Mouse (Mus musculus): ENCODE data around the gene Hnrnpk. TPM values are rescaled to one million over a fixed set of nuclear protein-coding genes. Genes with fewer than 3 reads are reported as not detected.
"Not testable (repeated sequence)": the region's sequence is repeated elsewhere in the genome, so short reads cannot be mapped to it uniquely, and the experiment has no call there.

Hnrnpk gene
- polyA plus RNA-seq, 1 experiment from 2014 or later, result 2,341 TPM

DNA sequence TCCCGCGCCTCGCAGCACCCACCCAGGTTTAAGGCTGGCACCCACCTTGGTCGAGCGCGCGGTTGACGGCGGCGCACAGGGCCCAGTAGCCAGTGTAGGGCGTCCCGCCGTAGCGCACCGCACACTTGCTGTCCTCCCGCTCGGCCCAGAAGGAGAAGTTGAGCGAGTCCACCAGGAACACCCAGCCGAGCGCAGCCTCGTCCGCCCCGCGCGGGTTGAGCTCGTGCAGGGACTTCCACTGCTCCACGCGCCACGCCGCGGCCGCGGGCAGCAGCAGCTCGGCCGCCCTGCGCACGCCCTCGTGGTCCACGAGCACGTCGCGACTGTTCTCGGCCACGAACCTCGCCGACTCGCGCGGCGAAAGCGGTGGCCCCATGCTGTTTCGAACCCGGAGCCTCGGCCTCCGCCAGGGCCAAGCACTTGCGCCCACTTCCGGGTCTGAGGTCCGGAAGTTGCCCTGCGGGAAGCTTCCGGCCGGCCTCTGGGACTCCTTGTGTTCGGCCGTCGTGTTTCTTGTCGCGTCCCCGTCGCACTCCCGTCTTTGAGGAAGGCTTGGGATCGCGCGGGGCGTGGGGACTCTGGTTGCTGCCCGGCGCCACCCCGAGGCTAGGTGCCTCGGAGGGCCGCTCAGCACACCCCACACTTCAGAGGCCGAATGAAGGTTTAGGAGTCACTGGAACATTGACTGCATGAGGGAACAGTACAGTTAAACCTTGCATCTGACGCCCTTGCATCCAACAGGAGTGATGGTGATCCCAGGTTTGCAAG is 18.2 kb downstream of the Hnrnpk start, which contains the start of gene 2210016F16Rik:
Gene 2210016F16Rik (minus strand): TSS at position 447 of the 768 bp plus-strand sequence.
- H3K4me2 ChIP-seq, result peak within 1 kb of the TSS; percentile 88
- H3K9ac ChIP-seq, result peak within 1 kb of the TSS; percentile 75
- peaks cover 11% of the 10 kb centered on the region for H3K4me1 ChIP-seq
- ATAC-seq (ENCODE audit: low FRiP score), result peak; percentile 73
- H3K27ac ChIP-seq, result 0 out of 2 replicates have a peak within 1 kb of the TSS, but pooled peaks have one; percentile 5
- H3K27me3 ChIP-seq, result no peaks in the 10 kb centered on the region
- 3% methylated on average over 80 of the region's 80 CpGs for WGBS
- peak within 1 kb of the TSS; percentile 85 for H3K4me3 ChIP-seq (replicated peaks)
- peaks cover 20% of the 10 kb centered on the region for H3K9me3 ChIP-seq
- peaks cover 35% of the 10 kb centered on the region for H3K36me3 ChIP-seq (replicated peaks)

DNA sequence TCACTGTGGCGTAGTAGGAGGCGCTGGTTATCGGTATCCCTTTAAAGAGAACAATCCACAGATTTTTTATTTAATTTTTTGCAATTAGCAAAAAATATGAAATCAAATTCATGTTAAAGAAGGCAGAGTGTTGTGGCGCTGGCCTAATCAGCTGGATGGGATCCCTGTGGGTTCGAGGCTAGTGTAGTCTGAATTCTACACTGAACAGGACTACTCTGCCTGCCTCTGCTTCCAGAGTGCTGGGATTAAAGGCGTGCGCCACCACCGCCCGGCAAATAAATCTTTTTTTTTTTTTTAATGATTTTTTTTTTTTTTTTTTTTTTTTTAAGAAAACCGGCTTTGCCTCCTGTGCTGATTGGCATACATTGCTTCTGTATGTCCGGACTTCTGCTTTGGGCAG is 18.8 kb downstream of the Hnrnpk start:
- peaks cover 31% of the 10 kb centered on the region for H3K36me3 ChIP-seq (replicated peaks)
- peak overlapping the region; percentile 85 for H3K4me3 ChIP-seq (replicated peaks)
- H3K4me1 ChIP-seq, result peaks cover 11% of the 10 kb centered on the region
- WGBS, result 49% methylated on average over 11 of the region's 11 CpGs
- H3K4me2 ChIP-seq, result peak overlapping the region; percentile 88
- H3K27ac ChIP-seq, result no peak overlapping the region
- peaks cover 21% of the 10 kb centered on the region for H3K9me3 ChIP-seq
- 0 out of 2 replicates have a peak, but pooled peaks have one; percentile 21 for ATAC-seq (ENCODE audit: low FRiP score)
- H3K9ac ChIP-seq, result peak overlapping the region; percentile 75
- no peaks in the 10 kb centered on the region for H3K27me3 ChIP-seq

DNA sequence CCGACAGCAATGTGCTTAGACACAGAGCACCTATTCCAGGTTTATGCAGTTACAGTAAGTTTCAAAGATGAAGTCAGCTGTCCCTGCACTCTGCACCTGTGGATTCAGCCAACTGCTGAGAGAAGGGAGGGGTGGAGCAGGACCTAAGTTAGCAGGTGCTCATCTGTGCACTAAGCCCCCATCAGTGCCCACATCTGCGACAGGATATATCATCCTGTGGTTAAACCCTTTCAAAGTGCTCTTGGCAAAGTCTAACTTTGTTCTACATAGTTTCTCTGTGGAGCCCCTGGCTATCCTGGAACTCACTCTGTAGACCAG is 30.0 kb downstream of the Hnrnpk start:
- no peak for ATAC-seq (ENCODE audit: low FRiP score)
- no peaks in the 10 kb centered on the region for H3K27me3 ChIP-seq
- no peaks in the 10 kb centered on the region for H3K4me1 ChIP-seq
- H3K9me3 ChIP-seq, result no peaks in the 10 kb centered on the region
- H3K36me3 ChIP-seq (replicated peaks), result no peaks in the 10 kb centered on the region
- WGBS, result 87% methylated on average over 2 of the region's 2 CpGs
- H3K9ac ChIP-seq, result no peak overlapping the region
- H3K27ac ChIP-seq, result no peak overlapping the region
- no peak overlapping the region for H3K4me3 ChIP-seq (replicated peaks)
- H3K4me2 ChIP-seq, result no peak overlapping the region

DNA sequence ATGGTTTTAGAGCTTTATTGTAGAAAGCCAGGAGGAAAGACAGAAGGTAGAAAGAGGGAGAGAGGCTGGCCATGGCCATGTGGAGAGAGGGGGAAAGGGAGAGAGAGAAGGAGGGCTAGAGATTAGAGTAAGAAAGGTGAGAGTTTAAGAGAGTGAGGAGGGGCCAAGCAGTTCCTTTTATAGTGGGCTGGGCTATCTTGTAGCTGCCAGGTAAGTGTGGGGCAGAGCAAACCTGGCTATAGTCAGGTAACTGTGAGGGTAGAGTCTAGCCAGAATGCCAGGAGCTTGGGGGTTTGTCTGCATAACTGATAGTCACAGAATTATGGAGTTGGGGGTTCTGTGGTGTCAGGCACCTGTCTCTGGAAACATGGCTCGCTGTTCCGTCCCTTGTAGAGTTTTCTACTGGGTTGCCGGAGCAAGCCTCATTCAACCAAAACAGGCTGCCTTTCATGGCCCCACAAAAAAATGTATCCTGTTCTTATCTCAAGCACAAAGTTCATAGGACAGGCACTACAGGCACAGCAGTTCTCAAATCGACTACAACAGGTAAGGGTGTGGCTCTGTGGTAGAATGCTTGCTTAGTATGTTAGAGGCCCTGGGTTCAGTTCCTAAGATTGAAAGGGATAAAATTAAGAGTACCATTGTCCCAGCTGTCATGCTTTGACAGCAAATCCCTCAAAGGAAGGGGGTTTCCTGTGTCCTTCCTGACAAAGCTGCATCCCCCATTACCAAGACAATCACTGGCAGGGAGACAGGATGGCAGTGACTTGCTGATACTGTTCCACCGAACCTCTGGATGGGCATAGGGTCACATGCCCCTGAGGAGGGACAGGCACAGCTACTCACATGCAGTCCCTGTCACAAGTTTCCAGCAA is 30.6 kb downstream of the Hnrnpk start:
- Histone ChIP-seq H3K9me3 (no peaks in the 10 kb centered on the region), H3K27ac (no peak overlapping the region), H3K4me3 (replicated peaks) (no peak overlapping the region), H3K27me3 (no peaks in the 10 kb centered on the region), H3K36me3 (replicated peaks) (no peaks in the 10 kb centered on the region), H3K9ac (no peak overlapping the region), H3K4me2 (no peak overlapping the region), H3K4me1 (no peaks in the 10 kb centered on the region)
- WGBS, result 88% methylated on average over 5 of the region's 5 CpGs
- ATAC-seq (ENCODE audit: low FRiP score), result no peak

DNA sequence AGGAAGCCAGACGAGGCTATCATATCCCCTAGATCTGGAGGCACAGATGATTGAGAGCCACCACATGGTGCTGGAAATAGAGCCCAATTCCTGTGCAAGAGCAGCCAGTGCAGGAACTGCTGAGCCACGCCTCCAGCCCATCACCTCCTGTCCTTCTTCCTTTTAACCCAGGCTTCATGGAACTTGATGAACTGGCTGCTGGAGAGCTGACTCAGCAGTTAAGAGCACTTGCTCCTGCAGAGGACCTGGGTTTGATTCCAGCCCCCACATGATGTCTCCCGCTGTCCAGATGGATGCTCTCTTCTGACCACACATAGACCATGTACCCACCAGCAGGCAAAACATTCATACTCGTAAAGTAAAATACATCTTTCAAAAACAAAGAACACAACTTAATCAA is 34.3 kb downstream of the Hnrnpk start:
- H3K27ac ChIP-seq, result no peak overlapping the region
- H3K4me2 ChIP-seq, result no peak overlapping the region
- WGBS, result 81% methylated on average over 4 of the region's 4 CpGs

DNA sequence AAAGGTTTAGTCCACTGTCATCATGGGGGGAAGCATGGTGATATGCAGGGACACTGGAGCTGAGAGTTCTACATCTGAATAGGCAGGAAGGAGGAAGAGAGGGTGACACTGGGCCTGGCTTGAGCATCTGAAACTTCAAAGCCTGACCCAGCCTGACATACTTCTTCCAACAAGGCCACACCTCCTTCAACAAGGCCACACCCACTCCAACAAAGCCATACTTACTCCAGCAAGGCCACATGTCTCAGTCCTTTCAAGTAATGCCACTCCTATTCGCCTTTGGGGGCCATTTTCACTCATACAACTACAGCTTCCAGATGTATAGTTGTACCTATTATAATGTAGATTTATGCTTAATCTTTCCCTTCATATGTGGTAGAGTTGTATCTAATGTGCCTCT is 35.5 kb downstream of the Hnrnpk start:
- H3K4me2 ChIP-seq, result no peak overlapping the region
- no peaks in the 10 kb centered on the region for H3K9me3 ChIP-seq
- no peaks in the 10 kb centered on the region for H3K4me1 ChIP-seq
- H3K9ac ChIP-seq, result no peak overlapping the region
- ATAC-seq (ENCODE audit: low FRiP score), result no peak
- 58% methylated on average over 1 of the region's 1 CpGs for WGBS
- no peak overlapping the region for H3K27ac ChIP-seq
- H3K4me3 ChIP-seq (replicated peaks), result no peak overlapping the region
- H3K36me3 ChIP-seq (replicated peaks), result no peaks in the 10 kb centered on the region
- no peaks in the 10 kb centered on the region for H3K27me3 ChIP-seq

More for the DNA sequence above, 34.3 kb downstream of the Hnrnpk start:
- Histone ChIP-seq H3K9ac (no peak overlapping the region), H3K4me1 (no peaks in the 10 kb centered on the region), H3K4me3 (replicated peaks) (no peak overlapping the region), H3K36me3 (replicated peaks) (no peaks in the 10 kb centered on the region), H3K27me3 (no peaks in the 10 kb centered on the region), H3K9me3 (no peaks in the 10 kb centered on the region)
- ATAC-seq (ENCODE audit: low FRiP score), result no peak

DNA sequence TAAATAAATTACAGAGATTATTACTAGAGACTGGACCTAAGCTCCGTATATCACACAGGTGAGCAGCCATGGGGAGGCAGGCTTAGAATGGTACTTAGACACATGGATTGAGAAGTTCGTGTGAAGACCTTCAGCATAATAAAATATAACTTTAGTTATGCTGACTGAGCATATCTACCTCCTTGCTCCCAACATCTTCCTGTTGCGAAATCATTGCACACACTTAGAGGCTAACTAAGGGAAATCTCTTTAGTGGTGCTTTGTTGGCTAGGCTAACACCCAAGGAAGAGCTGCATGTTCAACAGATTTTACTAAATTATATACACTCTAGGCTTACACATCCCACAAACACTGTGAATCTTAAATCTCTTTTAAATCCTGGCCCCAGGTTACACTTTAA is 36.8 kb downstream of the Hnrnpk start:
- Histone ChIP-seq H3K9ac (no peak overlapping the region), H3K27me3 (no peaks in the 10 kb centered on the region), H3K36me3 (replicated peaks) (no peaks in the 10 kb centered on the region), H3K27ac (no peak overlapping the region), H3K4me2 (no peak overlapping the region), H3K4me1 (no peaks in the 10 kb centered on the region), H3K4me3 (replicated peaks) (no peak overlapping the region), H3K9me3 (no peaks in the 10 kb centered on the region)
- no peak for ATAC-seq (ENCODE audit: low FRiP score)
- whole genome bisulfite sequencing, result 88% methylated on average over 3 of the region's 3 CpGs

DNA sequence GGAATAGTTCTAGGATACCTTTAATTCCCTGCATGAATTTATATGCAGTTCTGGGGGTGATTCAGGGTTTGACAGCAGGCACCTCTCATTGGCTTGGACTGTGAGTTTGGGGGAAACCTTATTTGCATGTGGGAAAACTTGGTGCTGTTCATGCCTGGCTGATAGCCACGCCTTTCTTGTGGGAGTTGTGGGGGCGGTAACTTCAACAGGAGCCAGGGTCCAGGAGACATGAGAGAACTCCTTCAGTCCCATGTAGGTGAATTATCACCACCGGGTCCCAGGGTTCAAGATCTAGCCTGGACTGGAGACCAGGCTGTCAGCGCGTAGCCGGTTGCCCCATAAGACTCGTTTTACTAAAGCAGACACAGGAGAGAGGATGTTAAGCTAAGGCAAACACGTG is 38.0 kb downstream of the Hnrnpk start:
- H3K9me3 ChIP-seq, result not testable (repeated sequence)

DNA sequence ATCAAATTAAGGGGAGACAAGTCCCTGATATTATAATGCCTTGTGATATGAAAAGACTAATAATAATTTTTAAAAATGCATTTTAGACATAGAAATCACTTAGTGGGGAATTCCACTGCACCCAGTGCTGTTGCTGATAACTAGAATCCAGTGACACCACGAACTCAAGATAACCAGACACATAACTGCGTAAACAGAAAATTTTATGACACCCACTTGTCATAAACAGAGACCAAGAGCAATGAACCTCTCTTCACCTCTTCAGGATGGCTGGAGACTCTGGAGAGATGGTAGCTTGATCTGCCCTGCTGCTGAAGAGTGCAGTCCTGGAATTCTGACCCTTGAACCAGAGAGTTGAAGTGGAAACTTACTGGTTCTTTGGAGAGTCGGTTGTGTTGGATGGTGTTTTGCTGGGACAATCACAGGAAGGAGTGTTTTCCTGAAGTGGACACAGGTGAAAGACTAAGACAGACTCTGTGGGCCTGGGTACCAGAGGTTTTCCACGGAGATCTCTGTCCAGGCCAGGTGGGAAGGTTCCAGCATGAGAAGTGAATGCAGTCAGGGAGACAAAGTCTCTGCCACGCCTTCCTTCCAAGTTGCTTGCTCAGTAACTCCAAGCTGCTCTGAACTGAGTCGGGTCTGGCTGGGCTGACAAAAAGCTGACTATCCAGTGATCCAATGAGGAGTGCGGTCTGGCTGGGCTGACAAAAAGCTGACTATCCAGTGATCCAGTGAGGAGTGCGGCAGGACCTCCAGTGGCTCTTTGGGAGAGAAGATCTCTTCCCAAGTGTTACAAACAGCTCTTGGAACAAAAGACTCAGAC is 38.6 kb downstream of the Hnrnpk start:
- 82% methylated on average over 8 of the region's 8 CpGs for WGBS
- Histone ChIP-seq H3K4me3 (replicated peaks) (no peak overlapping the region), H3K27ac (no peak overlapping the region), H3K4me1 (no peaks in the 10 kb centered on the region), H3K36me3 (replicated peaks) (no peaks in the 10 kb centered on the region), H3K4me2 (no peak overlapping the region), H3K9ac (no peak overlapping the region), H3K9me3 (no peaks in the 10 kb centered on the region), H3K27me3 (no peaks in the 10 kb centered on the region)
- no peak for ATAC-seq (ENCODE audit: low FRiP score)

More for the DNA sequence above, 38.0 kb downstream of the Hnrnpk start:
- not testable (repeated sequence) for H3K27me3 ChIP-seq; H3K9ac ChIP-seq; H3K4me3 ChIP-seq (replicated peaks); H3K4me1 ChIP-seq; ATAC-seq (ENCODE audit: low FRiP score); H3K36me3 ChIP-seq (replicated peaks); H3K4me2 ChIP-seq; H3K27ac ChIP-seq
- WGBS, result 83% methylated on average over 8 of the region's 8 CpGs

DNA sequence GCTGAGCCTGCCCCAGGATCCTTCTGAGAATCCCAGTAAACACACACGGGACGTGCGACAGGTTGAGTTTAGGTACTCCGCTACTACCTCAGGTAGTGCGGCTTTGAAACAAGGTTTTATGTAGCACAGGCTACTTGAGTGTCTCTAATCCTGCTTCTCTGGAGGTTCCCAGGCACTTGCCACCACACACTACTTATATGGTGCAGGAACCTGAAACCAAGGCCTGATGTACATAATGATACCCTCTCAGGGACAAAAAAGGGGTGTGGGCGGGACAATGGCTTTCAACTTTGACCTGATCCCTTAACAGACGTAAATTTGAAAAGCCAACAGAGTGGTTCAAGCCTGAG is 43.9 kb downstream of the Hnrnpk start:
- ATAC-seq (ENCODE audit: low FRiP score), result no peak
- Histone ChIP-seq H3K36me3 (replicated peaks) (no peaks in the 10 kb centered on the region), H3K9ac (no peak overlapping the region), H3K9me3 (no peaks in the 10 kb centered on the region), H3K27me3 (no peaks in the 10 kb centered on the region), H3K4me2 (peak overlapping the region; percentile 92), H3K27ac (0 out of 2 replicates have a peak overlapping the region, but pooled peaks have one; percentile 42), H3K4me1 (no peaks in the 10 kb centered on the region), H3K4me3 (replicated peaks) (peak overlapping the region; percentile 65)
- WGBS, result 5% methylated on average over 7 of the region's 7 CpGs

DNA sequence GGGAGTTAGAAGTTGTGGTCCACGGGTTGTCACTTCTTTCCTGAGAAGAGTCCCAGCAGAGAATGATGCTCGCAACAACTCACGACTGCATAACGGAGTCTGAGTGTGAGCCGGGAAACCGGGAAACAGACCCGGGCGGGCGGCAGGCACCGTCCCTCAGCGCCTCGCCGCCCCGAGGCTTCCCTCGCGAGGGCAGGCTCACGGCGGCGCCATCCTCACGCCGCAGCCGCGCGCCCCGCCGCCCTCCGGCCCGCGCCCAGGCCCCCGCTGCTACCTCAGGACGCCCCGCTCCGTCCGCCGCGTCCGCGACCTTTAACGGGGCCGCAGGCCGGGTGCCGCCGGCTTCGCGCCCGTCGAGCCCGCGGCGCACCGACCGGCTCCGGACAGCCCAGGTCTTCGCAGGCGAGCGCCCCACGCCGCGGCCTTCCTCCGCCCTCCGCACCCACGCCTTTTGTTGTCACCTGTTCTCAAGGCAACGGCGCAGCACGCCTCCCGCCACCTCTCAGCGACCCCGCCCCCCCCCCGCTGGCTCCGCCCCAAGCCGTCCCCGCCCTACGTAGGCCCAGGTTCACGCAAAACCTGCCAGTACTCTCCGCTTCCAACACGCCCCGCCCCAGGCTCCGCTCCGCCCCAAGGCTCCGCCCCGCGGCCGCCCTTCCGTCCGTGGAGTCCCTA is 44.4 kb downstream of the Hnrnpk start, which contains the start of gene Kif27:
Gene Kif27 (minus strand): TSS at position 494 of the 675 bp plus-strand sequence.
- under 1% methylated on average over 83 of the region's 85 CpGs for WGBS
- peak; percentile 99 for ATAC-seq (ENCODE audit: low FRiP score)
- no peaks in the 10 kb centered on the region for H3K9me3 ChIP-seq
- no peaks in the 10 kb centered on the region for H3K4me1 ChIP-seq
- peak within 1 kb of the TSS; percentile 92 for H3K4me2 ChIP-seq
- H3K9ac ChIP-seq, result peak within 1 kb of the TSS; percentile 66
- 0 out of 2 replicates have a peak within 1 kb of the TSS, but pooled peaks have one; percentile 42 for H3K27ac ChIP-seq
- H3K27me3 ChIP-seq, result no peaks in the 10 kb centered on the region
- no peaks in the 10 kb centered on the region for H3K36me3 ChIP-seq (replicated peaks)
- peak within 1 kb of the TSS; percentile 65 for H3K4me3 ChIP-seq (replicated peaks)

Measured in forebrain, embryonic 12.5 days (tissue).